Mouse (Mus musculus): ENCODE data around the gene Gm49369. TPM values are rescaled to one million over a fixed set of nuclear protein-coding genes. Genes with fewer than 3 reads are reported as not detected.

The Gm49369 gene
- polyA plus RNA-seq, 1 experiment, result 0.31 TPM

- Histone ChIP-seq H3K4me2 (ENCODE audit: low read depth) (peak overlapping the region; percentile 52), H3K79me2 (ENCODE audit: control insufficient read depth, insufficient read depth) (no peaks in the 10 kb centered on the region), H3K36me3 (ENCODE audit: control insufficient read depth, insufficient read depth) (no peaks in the 10 kb centered on the region), H3K4me3 (no peak overlapping the region), H3ac (ENCODE audit: control insufficient read depth, insufficient read length) (no peak overlapping the region), H3K27me3 (ENCODE audit: control insufficient read depth, insufficient read depth, insufficient read length) (no peaks in the 10 kb centered on the region)
- TF ChIP-seq MYOG (IDR thresholded peaks at IDR 0.05; ENCODE audit: control insufficient read depth in 1 of 3, insufficient read depth in 1 of 3, insufficient read length in 2 of 3, low read depth in 2 of 3) (peak in 1 of 3 experiments; percentile 43), MYOD1 (IDR thresholded peaks at IDR 0.05; ENCODE audit: control insufficient read depth in 1 of 3, insufficient read length in 2 of 3, low read depth in 2 of 3) (peak in 1 of 3 experiments; percentile 40), E2F4 (IDR thresholded peaks at IDR 0.05; ENCODE audit: insufficient read depth) (no peak)
Observed at GRCm38 (mm10) chr7:142349308-142349961, 33.0 kb downstream of the Gm49369 start.

GRCm38 (mm10) chr7:142347542-142347941 is 34.9 kb downstream of the Gm49369 start:
- no peak overlapping the region for H3ac ChIP-seq (ENCODE audit: control insufficient read depth, insufficient read length)
- TF ChIP-seq MYOD1 (IDR thresholded peaks at IDR 0.05; ENCODE audit: control insufficient read depth in 1 of 3, insufficient read length in 2 of 3, low read depth in 2 of 3) (no peak), CEBPB (IDR thresholded peaks at IDR 0.05; ENCODE audit: insufficient read depth, poor library complexity, severe bottlenecking) (no peak), TCF3 (IDR thresholded peaks at IDR 0.05; ENCODE audit: insufficient read length, low read depth) (no peak), MYOG (IDR thresholded peaks at IDR 0.05; ENCODE audit: control insufficient read depth in 1 of 3, insufficient read depth in 1 of 3, insufficient read length in 2 of 3, low read depth in 2 of 3) (no peak), REST (IDR thresholded peaks at IDR 0.05; ENCODE audit: insufficient read depth, insufficient read length) (no peak), USF1 (IDR thresholded peaks at IDR 0.05; ENCODE audit: low read depth) (no peak), TCF12 (IDR thresholded peaks at IDR 0.05; ENCODE audit: insufficient read depth, poor library complexity, severe bottlenecking) (no peak), SRF (IDR thresholded peaks at IDR 0.05; ENCODE audit: control insufficient read depth, insufficient read length, low read depth) (no peak), POLR2AphosphoS2 (IDR thresholded peaks at IDR 0.05; ENCODE audit: insufficient read length, low read depth) (no peak), POLR2A (IDR thresholded peaks at IDR 0.05; ENCODE audit: insufficient read length, low read depth) (no peak), MAX (IDR thresholded peaks at IDR 0.05; ENCODE audit: low read depth) (no peak), E2F4 (IDR thresholded peaks at IDR 0.05; ENCODE audit: insufficient read depth) (no peak)
- no peak overlapping the region for H3K4me2 ChIP-seq (ENCODE audit: low read depth)
- no peaks in the 10 kb centered on the region for H3K36me3 ChIP-seq (ENCODE audit: control insufficient read depth, insufficient read depth)
- no peak overlapping the region for H3K4me3 ChIP-seq
- H3K79me2 ChIP-seq (ENCODE audit: control insufficient read depth, insufficient read depth), result no peaks in the 10 kb centered on the region
- H3K27me3 ChIP-seq (ENCODE audit: control insufficient read depth, insufficient read depth, insufficient read length), result no peaks in the 10 kb centered on the region

- no peak overlapping the region for H3K4me2 ChIP-seq (ENCODE audit: low read depth)
- H3K79me2 ChIP-seq (ENCODE audit: control insufficient read depth, insufficient read depth), result no peaks in the 10 kb centered on the region
- H3K27me3 ChIP-seq (ENCODE audit: control insufficient read depth, insufficient read depth, insufficient read length), result no peaks in the 10 kb centered on the region
- TF ChIP-seq USF1 (IDR thresholded peaks at IDR 0.05; ENCODE audit: low read depth), result no peak
- TF ChIP-seq MAX (IDR thresholded peaks at IDR 0.05; ENCODE audit: low read depth), result no peak
- no peak for TF ChIP-seq REST (IDR thresholded peaks at IDR 0.05; ENCODE audit: insufficient read depth, insufficient read length)
- TF ChIP-seq CEBPB (IDR thresholded peaks at IDR 0.05; ENCODE audit: insufficient read depth, poor library complexity, severe bottlenecking), result no peak
- TF ChIP-seq TCF12 (IDR thresholded peaks at IDR 0.05; ENCODE audit: insufficient read depth, poor library complexity, severe bottlenecking), result no peak
- H3K36me3 ChIP-seq (ENCODE audit: control insufficient read depth, insufficient read depth), result no peaks in the 10 kb centered on the region
- no peak overlapping the region for H3K4me3 ChIP-seq
- no peak overlapping the region for H3ac ChIP-seq (ENCODE audit: control insufficient read depth, insufficient read length)
Observed at GRCm38 (mm10) chr7:142342247-142342640, 40.2 kb downstream of the Gm49369 start.

- TF ChIP-seq CEBPB (IDR thresholded peaks at IDR 0.05; ENCODE audit: insufficient read depth, poor library complexity, severe bottlenecking) (no peak), MYOD1 (IDR thresholded peaks at IDR 0.05; ENCODE audit: control insufficient read depth in 1 of 3, insufficient read length in 2 of 3, low read depth in 2 of 3) (no peak), E2F4 (IDR thresholded peaks at IDR 0.05; ENCODE audit: insufficient read depth) (no peak), MYOG (IDR thresholded peaks at IDR 0.05; ENCODE audit: control insufficient read depth in 1 of 3, insufficient read depth in 1 of 3, insufficient read length in 2 of 3, low read depth in 2 of 3) (no peak), MAX (IDR thresholded peaks at IDR 0.05; ENCODE audit: low read depth) (no peak), TCF3 (IDR thresholded peaks at IDR 0.05; ENCODE audit: insufficient read length, low read depth) (no peak), POLR2AphosphoS2 (IDR thresholded peaks at IDR 0.05; ENCODE audit: insufficient read length, low read depth) (no peak), TCF12 (IDR thresholded peaks at IDR 0.05; ENCODE audit: insufficient read depth, poor library complexity, severe bottlenecking) (no peak), SRF (IDR thresholded peaks at IDR 0.05; ENCODE audit: control insufficient read depth, insufficient read length, low read depth) (no peak), USF1 (IDR thresholded peaks at IDR 0.05; ENCODE audit: low read depth) (no peak), REST (IDR thresholded peaks at IDR 0.05; ENCODE audit: insufficient read depth, insufficient read length) (no peak), POLR2A (IDR thresholded peaks at IDR 0.05; ENCODE audit: insufficient read length, low read depth) (no peak)
- no peaks in the 10 kb centered on the region for H3K27me3 ChIP-seq (ENCODE audit: control insufficient read depth, insufficient read depth, insufficient read length)
- H3K4me2 ChIP-seq (ENCODE audit: low read depth), result no peak overlapping the region
- H3ac ChIP-seq (ENCODE audit: control insufficient read depth, insufficient read length), result no peak overlapping the region
- no peaks in the 10 kb centered on the region for H3K79me2 ChIP-seq (ENCODE audit: control insufficient read depth, insufficient read depth)
- H3K4me3 ChIP-seq, result no peak overlapping the region
- H3K36me3 ChIP-seq (ENCODE audit: control insufficient read depth, insufficient read depth), result no peaks in the 10 kb centered on the region
Observed at GRCm38 (mm10) chr7:142341564-142342246, 40.8 kb downstream of the Gm49369 start.

All from myocyte (in vitro differentiated cells).